Mouse (Mus musculus) cortical plate, adult 2 months (tissue): ENCODE measurements around the gene Hspb3.
A peak's percentile ranks its signal among the peaks of the same experiment; 100 is the strongest.

Experiments
- CTCF ChIP-seq: fragments of 200-500 bp; IDR thresholded peaks from 2 replicates; pipeline ENCODE4 v1.5.1; 2011; ENCODE audit warnings: mild to moderate bottlenecking, control low read depth, low read length; ENCODE audit not compliant: insufficient read depth; ENCODE audit errors: extremely low read depth
- POLR2A ChIP-seq: fragments of 200-500 bp; IDR thresholded peaks from 2 replicates; pipeline ENCODE4 v1.6.1; 2011; ENCODE audit warnings: mild to moderate bottlenecking, low read length, control low read depth; ENCODE audit not compliant: insufficient read depth; ENCODE audit errors: extremely low read depth

- TF ChIP-seq POLR2A = no peak
- TF ChIP-seq CTCF = peak; percentile 73
Observed at GRCm38 (mm10) chr13:113669459-113670077, 6.1 kb upstream of the Hspb3 start.
